Mouse (Mus musculus) lung, adult 18-20 months (tissue): ENCODE measurements at regions not wholly inside any gene's neighbourhood (a gene's known extent, or its start where the extent isn't known, plus 50 kb on each side); places are given as distances from the start of the nearest gene placed in this dataset.

Source experiments
- DNase-seq, 2 experiments: peaks; one replicate each; pipeline ENCODE4 v3.0.0; 2022; ENCODE audit warnings: mixed read lengths in 2 of 2

GRCm38 (mm10) chr14:64511300-64511699, 407.2 kb downstream of the Prss52 start:
- DNase-seq: no peak

GRCm38 (mm10) chr14:64512726-64513125, 408.6 kb downstream of the Prss52 start:
- no peak for DNase-seq

GRCm38 (mm10) chr14:64517584-64518195, 413.6 kb downstream of the Prss52 start:
- no peak for DNase-seq

GRCm38 (mm10) chr14:64524641-64525040, 420.6 kb downstream of the Prss52 start:
- no peak for DNase-seq

GRCm38 (mm10) chr14:64525302-64526078, 421.4 kb downstream of the Prss52 start:
- DNase-seq: no peak

GRCm38 (mm10) chr14:64530541-64530940, 426.5 kb downstream of the Prss52 start:
- no peak for DNase-seq

GRCm38 (mm10) chr14:64531221-64531949, 427.3 kb downstream of the Prss52 start:
- no peak for DNase-seq

GRCm38 (mm10) chr14:64532351-64532750, 428.3 kb downstream of the Prss52 start:
- DNase-seq: no peak

- DNase-seq: no peak
These were observed 429.6 kb downstream of the Prss52 start for GRCm38 (mm10) chr14:64533591-64534151.

- no peak for DNase-seq
These were observed 430.1 kb downstream of the Prss52 start for GRCm38 (mm10) chr14:64534194-64534593.

- DNase-seq: no peak
These were observed 435.4 kb downstream of the Prss52 start for GRCm38 (mm10) chr14:64539436-64539835.

- DNase-seq: no peak
These were observed 441.0 kb downstream of the Prss52 start for GRCm38 (mm10) chr14:64545056-64545455.

- DNase-seq: peak in 1 of 2 experiments; percentile 13
These were observed 442.7 kb downstream of the Prss52 start for GRCm38 (mm10) chr14:64546787-64547186.

- DNase-seq: no peak
These were observed 448.9 kb downstream of the Prss52 start for GRCm38 (mm10) chr14:64552951-64553350.

- no peak for DNase-seq
These were observed 452.0 kb downstream of the Prss52 start for GRCm38 (mm10) chr14:64556042-64556441.

GRCm38 (mm10) chr14:64557453-64557852, 453.4 kb downstream of the Prss52 start:
- DNase-seq: no peak

- DNase-seq: no peak
These were observed 464.6 kb downstream of the Prss52 start for GRCm38 (mm10) chr14:64568689-64569088.

GRCm38 (mm10) chr14:64570951-64571350, 466.9 kb downstream of the Prss52 start:
- DNase-seq: no peak

GRCm38 (mm10) chr14:64572756-64573155, 468.7 kb downstream of the Prss52 start:
- DNase-seq: no peak

- no peak for DNase-seq
These were observed 469.7 kb downstream of the Prss52 start for GRCm38 (mm10) chr14:64573773-64574172.

GRCm38 (mm10) chr14:64574277-64574676, 470.2 kb downstream of the Prss52 start:
- DNase-seq: no peak

- no peak for DNase-seq
These were observed 470.7 kb downstream of the Prss52 start for GRCm38 (mm10) chr14:64574773-64575172.

- DNase-seq: no peak
These were observed 471.9 kb downstream of the Prss52 start for GRCm38 (mm10) chr14:64575954-64576353.
